Mouse (Mus musculus): ENCODE measurements around the gene Gmnc.

Gene Gmnc

GRCm38 (mm10) chr16:26991477-26992300 is at the start of gene Gmnc:
Gene Gmnc (minus strand): TSS chr16:26991652.
- no peak for DNase-seq

GRCm38 (mm10) chr16:27027281-27027680 is 35.8 kb upstream of the Gmnc start:
- DNase-seq: no peak

- no peak for DNase-seq
These were observed 34.8 kb upstream of the Gmnc start for GRCm38 (mm10) chr16:27026226-27026625.

DNA sequence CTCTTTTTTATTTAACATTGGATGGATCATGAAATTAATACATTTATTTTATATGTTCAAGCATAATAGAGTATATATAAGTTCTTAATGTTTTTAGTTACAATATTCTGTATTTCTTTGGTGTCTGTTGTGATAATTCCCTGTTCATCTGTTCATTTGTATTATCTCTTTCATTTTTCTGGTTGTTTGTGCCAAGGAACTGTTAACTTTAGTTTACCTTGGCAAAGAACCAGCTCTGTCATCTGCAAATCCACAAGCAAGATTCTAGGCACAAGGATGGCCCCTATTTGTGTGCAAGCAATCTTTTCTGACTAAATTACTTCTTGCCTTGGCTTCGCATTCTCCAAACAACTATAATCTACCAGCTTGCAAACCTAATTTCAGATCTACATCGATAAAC is 31.3 kb upstream of the Gmnc start:
- no peak for DNase-seq

- DNase-seq: no peak
These were observed 25.9 kb upstream of the Gmnc start for GRCm38 (mm10) chr16:27017309-27017708.

DNA sequence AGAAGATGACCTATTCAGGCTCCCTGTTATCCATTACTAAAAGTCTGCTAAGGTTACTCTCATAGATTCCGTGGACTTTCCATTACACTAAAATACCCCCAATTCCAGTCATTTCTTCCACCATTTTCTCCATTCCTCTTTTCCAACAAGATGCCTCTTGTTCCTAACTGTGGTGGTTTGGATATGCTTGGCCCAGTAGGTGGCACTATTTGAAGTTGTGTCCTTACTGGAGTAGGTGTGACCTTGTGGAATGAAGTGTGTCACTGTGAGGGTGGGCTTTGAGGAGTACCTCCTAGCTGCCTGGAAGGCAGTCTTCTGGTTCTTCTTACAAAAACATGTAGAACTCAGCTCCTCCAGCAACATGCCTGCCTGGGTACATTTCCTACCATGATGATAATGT is 11.3 kb upstream of the Gmnc start:
- DNase-seq: no peak

DNA sequence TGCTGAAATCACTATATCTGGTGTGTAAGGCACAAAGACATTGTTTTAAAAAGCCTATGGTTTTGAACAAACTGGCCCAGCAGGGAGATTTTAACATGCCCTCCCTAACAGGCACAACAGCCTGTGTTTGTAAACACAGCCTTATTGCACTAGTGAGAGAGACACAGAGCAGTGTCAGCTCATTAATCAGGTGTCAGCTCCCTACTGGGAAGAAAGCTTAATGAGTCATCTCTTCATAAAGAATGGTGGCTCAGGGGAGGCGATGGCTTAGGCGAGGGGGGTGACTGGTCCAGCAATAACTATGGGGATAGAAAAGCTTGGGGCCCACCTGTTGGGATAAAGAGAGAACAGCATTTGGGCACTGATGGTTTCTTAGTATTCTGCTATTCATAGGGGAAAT is 8.1 kb upstream of the Gmnc start:
- DNase-seq: no peak

GRCm38 (mm10) chr16:26989415-26990315 is 1.8 kb downstream of the Gmnc start:
- no peak for DNase-seq

DNA sequence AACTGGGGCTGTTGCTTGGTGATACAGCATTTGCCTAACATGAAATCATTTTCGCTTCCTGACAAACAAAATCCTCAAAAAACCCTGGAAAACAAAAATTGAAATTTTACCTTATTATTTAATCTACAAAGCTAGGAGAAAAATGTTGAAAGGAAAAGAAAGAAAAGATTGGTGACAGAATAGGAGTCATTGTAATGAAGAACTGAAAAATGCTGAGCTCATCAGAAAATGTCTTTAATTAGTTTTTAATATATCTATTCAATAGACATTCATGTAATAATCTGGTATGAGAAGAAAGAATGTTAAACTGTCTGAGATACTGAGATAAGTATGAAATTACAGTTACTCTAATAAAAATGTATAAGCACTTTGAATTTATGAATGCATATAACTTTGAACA is 3.3 kb downstream of the Gmnc start:
- DNase-seq: no peak

DNA sequence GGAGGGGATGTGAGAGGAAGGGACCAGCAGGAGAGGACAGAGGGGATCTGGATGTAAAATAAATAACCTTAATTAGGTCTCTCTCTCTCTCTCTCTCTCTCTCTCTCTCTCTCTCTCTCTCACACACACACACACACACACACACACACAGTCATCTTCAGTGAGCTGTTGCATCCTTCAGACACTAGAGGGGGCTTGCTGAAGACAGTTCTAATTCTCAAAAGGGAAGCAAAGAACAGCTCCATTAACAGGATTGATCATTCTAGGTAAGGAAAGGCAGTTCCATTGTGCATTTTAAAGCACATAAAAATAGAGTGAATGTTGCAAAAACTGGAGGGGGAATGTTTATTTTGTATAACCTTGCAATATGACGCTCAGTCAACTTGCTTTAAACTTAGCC is 5.7 kb downstream of the Gmnc start:
- peak in 1 of 2 experiments; percentile 11 for DNase-seq

DNA sequence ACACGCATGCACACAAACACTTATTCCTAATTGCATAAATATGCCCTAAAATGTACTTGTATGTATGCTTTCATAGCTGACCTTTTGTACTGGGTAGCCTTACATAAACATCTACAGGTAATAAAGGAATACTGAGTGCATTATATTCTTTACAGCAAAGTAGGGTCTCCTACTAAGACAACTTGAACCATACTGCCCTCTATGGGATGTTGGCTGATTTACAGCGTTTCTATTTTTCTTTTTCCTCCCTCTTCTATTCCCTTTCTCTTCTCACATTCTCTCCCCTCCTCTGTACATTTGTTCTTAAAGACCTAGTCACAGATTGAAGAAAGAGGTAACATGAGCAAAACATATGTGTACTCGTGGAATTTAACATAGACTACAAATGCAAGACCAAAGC is 9.3 kb downstream of the Gmnc start:
- DNase-seq: no peak

DNA sequence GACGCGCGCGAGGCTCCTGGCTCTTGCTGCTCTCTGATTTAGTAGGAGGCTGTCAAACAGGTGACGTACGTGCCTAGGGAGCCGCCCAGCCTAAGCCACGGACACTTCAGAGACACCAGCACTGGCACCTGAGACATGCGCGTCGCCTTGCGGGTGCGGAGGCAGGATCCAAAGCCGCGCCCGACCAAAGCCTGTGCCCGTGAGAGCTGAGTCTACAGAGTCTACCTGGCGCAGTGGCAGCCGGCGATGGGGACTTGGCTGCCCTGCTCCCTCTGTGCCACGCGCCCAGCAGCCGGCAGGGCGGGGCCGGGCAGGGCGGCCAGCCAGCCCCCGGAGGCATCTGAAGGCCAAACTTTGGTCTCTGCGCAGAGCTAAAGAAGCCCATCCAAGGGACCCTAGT is 23.5 kb downstream of the Gmnc start:
- peak; percentile 16 to 31 for DNase-seq

DNA sequence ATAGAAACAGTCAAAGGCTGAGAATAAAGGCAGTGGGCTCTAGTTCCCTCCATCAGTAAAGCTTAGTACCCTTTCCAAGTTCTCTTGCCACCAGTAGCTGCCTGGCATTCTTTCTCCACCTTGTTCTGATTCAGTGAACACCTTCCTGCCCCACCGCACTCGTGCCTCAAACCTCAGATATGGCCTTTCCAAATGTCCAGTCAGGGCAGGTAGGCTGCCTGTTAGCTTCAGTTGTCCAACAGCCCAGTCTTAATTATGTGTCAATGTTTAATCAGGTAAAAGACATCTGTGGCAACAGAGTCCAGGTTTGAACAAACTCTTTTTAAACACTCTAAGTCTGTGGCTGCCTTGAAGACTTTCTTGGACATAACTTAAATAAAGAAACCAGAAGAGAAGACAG is 24.6 kb downstream of the Gmnc start:
- DNase-seq: peak; percentile 8 to 18

GRCm38 (mm10) chr16:26961971-26962370 is 29.5 kb downstream of the Gmnc start:
- no peak for DNase-seq

DNA sequence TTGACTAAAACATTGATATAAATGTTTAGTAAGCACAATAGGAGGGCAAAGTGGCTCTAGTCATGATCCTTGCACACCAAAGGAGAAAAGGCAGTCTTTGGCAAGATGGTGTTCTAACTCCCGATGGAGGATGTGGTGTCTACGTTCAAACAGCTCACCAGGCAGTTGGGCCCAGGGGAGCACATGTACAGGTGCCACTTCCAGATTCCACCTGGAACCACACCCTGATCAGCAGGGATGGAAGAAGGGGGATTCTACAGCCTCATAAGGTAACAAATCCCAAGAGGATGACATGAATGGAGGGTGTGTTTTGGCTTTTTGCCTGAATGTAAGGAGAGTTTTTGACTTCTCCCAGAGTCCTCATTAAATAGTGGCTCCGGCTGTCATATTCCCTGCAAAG is 39.9 kb downstream of the Gmnc start:
- DNase-seq: no peak

DNA sequence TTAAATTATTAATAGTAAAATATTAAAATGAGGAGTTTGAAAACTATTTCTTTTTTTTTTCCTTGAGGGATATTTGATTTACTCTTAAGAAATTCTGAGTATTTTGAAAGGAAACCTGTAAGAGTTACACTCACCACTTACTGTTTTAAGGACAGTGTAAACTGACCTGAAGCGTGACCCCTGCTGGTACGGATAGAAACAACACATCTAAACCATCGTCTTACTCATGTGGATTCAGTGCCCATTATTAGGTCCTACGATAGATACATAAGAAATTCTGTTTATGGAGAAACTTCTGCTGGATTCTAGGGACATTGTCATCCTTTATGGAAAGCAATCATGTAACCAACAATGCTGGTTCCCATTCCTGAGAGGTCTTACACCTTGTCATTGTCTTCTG is 41.2 kb downstream of the Gmnc start:
- peak; percentile 4 to 7 for DNase-seq

GRCm38 (mm10) chr16:26903968-26904367 is 87.5 kb downstream of the Gmnc start:
- no peak for DNase-seq

- DNase-seq: peak in 1 of 2 experiments; percentile 1
These were observed 90.0 kb downstream of the Gmnc start for GRCm38 (mm10) chr16:26901471-26901870.

- no peak for DNase-seq
These were observed 105.1 kb downstream of the Gmnc start for GRCm38 (mm10) chr16:26886337-26886736.

DNA sequence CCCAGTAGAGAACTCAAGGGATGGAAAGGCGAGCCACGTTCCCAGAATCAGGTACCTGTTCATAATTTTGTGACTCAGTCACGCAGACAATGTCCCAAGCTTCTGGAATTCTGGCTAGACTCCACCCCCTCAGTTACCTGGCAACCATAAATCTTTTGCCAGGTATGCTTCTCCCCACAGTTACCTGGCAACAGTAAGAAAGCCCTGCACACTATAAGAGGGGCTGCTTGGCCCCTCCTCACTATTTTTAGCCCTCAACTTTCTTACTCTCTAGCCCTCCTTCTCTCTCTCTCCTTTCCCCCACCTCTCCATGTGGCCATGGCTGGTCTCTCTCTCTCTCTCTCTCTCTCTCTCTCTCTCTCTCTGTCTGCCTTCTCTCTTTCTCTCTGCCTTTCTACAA is 114.6 kb downstream of the Gmnc start:
- no peak for DNase-seq
